Mouse (Mus musculus): ENCODE measurements around the gene Rad54l.

The Rad54l gene

GRCm38 (mm10) chr4:116141736-116142135, 18.2 kb upstream of the Rad54l start:
- in situ Hi-C loops (cut with MboI, MseI): no loop called here

- in situ Hi-C loops (cut with MboI, MseI): no loop called here
Measured at GRCm38 (mm10) chr4:116140801-116141574, 17.5 kb upstream of the Rad54l start.

GRCm38 (mm10) chr4:116137421-116137996, 14.0 kb upstream of the Rad54l start:
- in situ Hi-C loops (cut with MboI, MseI): no loop called here

GRCm38 (mm10) chr4:116134990-116135389, 11.5 kb upstream of the Rad54l start:
- in situ Hi-C loops (cut with MboI, MseI): no loop called here

GRCm38 (mm10) chr4:116133126-116133525, 9.6 kb upstream of the Rad54l start:
- in situ Hi-C loops (cut with MboI, MseI): no loop called here

- in situ Hi-C loops (cut with MboI, MseI): no loop called here
Measured at GRCm38 (mm10) chr4:116127956-116128355, 4.5 kb upstream of the Rad54l start.

GRCm38 (mm10) chr4:116125803-116126386, 2.4 kb upstream of the Rad54l start:
- in situ Hi-C loops (cut with MboI, MseI): no loop called here

GRCm38 (mm10) chr4:116122762-116123161, 728 bp downstream of the Rad54l start:
- in situ Hi-C loops (cut with MboI, MseI): no loop called here

- in situ Hi-C loops (cut with MboI, MseI): no loop called here
Measured at GRCm38 (mm10) chr4:116111486-116111885, 12.0 kb downstream of the Rad54l start.

- in situ Hi-C loops (cut with MboI, MseI): no loop called here
Measured at GRCm38 (mm10) chr4:116110695-116111094, 12.8 kb downstream of the Rad54l start.

- in situ Hi-C loops (cut with MboI, MseI): no loop called here
Measured at GRCm38 (mm10) chr4:116105278-116105677, 18.2 kb downstream of the Rad54l start.

GRCm38 (mm10) chr4:116100959-116101358, 22.5 kb downstream of the Rad54l start:
- in situ Hi-C loops (cut with MboI, MseI): no loop called here

GRCm38 (mm10) chr4:116097211-116097610, 26.3 kb downstream of the Rad54l start:
- in situ Hi-C loops (cut with MboI, MseI): no loop called here

- in situ Hi-C loops (cut with MboI, MseI): no loop called here
Measured at GRCm38 (mm10) chr4:116096291-116096690, 27.2 kb downstream of the Rad54l start.

- in situ Hi-C loops (cut with MboI, MseI): no loop called here
Measured at GRCm38 (mm10) chr4:116088510-116089249, 34.8 kb downstream of the Rad54l start.

GRCm38 (mm10) chr4:116077240-116078095, 46.0 kb downstream of the Rad54l start:
- in situ Hi-C loops (cut with MboI, MseI): no loop called here

- in situ Hi-C loops (cut with MboI, MseI): no loop called here
Measured at GRCm38 (mm10) chr4:116076369-116077231, 46.9 kb downstream of the Rad54l start.

- in situ Hi-C loops (cut with MboI, MseI): no loop called here
Measured at GRCm38 (mm10) chr4:116075631-116076368, 47.7 kb downstream of the Rad54l start.

- in situ Hi-C loops (cut with MboI, MseI): no loop called here
Measured at GRCm38 (mm10) chr4:116074861-116075620, 48.4 kb downstream of the Rad54l start, which contains the start of the genes Uqcrh and Lrrc41. Gene Uqcrh (minus strand): TSS chr4:116075071. Gene Lrrc41 (plus strand): TSS chr4:116075269.

Data from T-helper 2 cell (primary cell).